In the genomic region with DNA sequence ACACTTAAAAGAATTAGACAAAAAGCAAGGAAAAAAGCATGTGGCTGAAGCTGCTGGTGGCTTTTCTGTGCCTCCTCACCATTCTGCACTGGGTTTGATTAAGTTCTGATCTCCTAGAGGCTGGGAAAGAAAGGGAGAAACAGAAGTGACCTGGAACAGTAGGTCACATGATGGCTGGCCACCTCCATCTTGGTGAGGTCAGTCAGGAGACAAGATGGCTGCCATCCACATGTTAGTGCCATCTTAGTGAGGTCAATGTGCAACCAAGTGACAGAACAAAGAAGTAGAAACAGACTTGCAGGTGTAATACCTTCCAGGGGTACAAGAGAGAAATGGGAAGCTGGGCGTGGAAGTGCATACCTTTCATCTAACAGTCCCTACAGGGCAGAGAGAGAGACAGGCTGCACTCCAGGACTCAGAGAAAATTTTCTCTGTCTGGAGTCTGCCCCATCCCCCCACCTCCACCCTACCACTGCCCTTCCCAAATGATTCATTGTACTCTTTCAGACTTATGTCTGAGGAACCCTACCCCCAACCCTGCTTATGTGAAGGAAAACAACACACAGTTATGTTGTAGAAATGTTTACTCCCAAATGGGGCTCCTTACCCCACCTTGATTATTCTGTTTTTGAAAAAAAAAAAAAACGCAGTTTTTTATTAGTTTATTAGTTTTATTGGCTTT, we compare ENCODE assay signal across 9 mouse cellular contexts.
A peak's percentile ranks its signal among the peaks of the same experiment; 100 is the strongest.
DNase-seq lines count a peak whose midpoint lies in the region; ATAC-seq lines count a peak whose summit lies in the region.
"Had no signal": no experiment of that assay in that cellular context is flagged by ENCODE, and none has a peak within 500 bp of the region (broad histone marks: within the 10 kb centered on the region; RNA-seq: fewer than 3 reads in every experiment).

No protein-coding gene starts in this region.

- H3K4me2 ChIP-seq in hindbrain, embryonic 14.5 days (replicated peaks), result no peak overlapping the region
- no peak overlapping the region for H3K4me2 ChIP-seq in neural tube, embryonic 12.5 days (replicated peaks)

- 84% methylated on average over 2 of the region's 2 CpGs for WGBS in hindbrain, embryonic 14.5 days
- 87% methylated on average over 2 of the region's 2 CpGs for WGBS in neural tube, embryonic 12.5 days
- WGBS in heart, embryonic 10.5 days, result 80% methylated on average over 2 of the region's 2 CpGs

- H3K36me3 ChIP-seq in hindbrain, embryonic 14.5 days (replicated peaks; ENCODE audit: control insufficient read depth, insufficient read depth), result no peaks in the 10 kb centered on the region
- H3K36me3 ChIP-seq in neural tube, embryonic 12.5 days, result no peaks in the 10 kb centered on the region
- no peaks in the 10 kb centered on the region for H3K36me3 ChIP-seq in heart, embryonic 10.5 days

- H3K4me3 ChIP-seq in hindbrain, embryonic 14.5 days (replicated peaks; ENCODE audit: low read length), result no peak overlapping the region
- H3K4me3 ChIP-seq in neural tube, embryonic 12.5 days, result no peak overlapping the region
- H3K4me3 ChIP-seq in heart, embryonic 10.5 days, result no peak overlapping the region

- H3K9ac ChIP-seq in hindbrain, embryonic 14.5 days, result no peak overlapping the region
- H3K9ac ChIP-seq in neural tube, embryonic 12.5 days, result no peak overlapping the region

- H3K4me1 ChIP-seq in hindbrain, embryonic 14.5 days (replicated peaks; ENCODE audit: control insufficient read depth, insufficient read depth, low read length), result no peaks in the 10 kb centered on the region
- H3K4me1 ChIP-seq in neural tube, embryonic 12.5 days, result no peaks in the 10 kb centered on the region
- no peaks in the 10 kb centered on the region for H3K4me1 ChIP-seq in heart, embryonic 10.5 days

- no peaks in the 10 kb centered on the region for H3K27me3 ChIP-seq in hindbrain, embryonic 14.5 days (ENCODE audit: control insufficient read depth, insufficient read depth, low read length)
- no peaks in the 10 kb centered on the region for H3K27me3 ChIP-seq in neural tube, embryonic 12.5 days (replicated peaks)
- H3K27me3 ChIP-seq in heart, embryonic 10.5 days (ENCODE audit: insufficient read depth, poor library complexity, severe bottlenecking), result no peaks in the 10 kb centered on the region

- H3K9me3 ChIP-seq in hindbrain, embryonic 14.5 days (ENCODE audit: control insufficient read depth, low read length), result no peaks in the 10 kb centered on the region
- no peaks in the 10 kb centered on the region for H3K9me3 ChIP-seq in neural tube, embryonic 12.5 days
- no peaks in the 10 kb centered on the region for H3K9me3 ChIP-seq in heart, embryonic 10.5 days

- H3K27ac ChIP-seq in hindbrain, embryonic 14.5 days, result no peak overlapping the region
- H3K27ac ChIP-seq in neural tube, embryonic 12.5 days, result no peak overlapping the region
- H3K27ac ChIP-seq in heart, embryonic 10.5 days, result no peak overlapping the region
- H3K27ac ChIP-seq: macrophage had no signal

- peak; percentile 40; the same call in 1 of the 2 replicates for ATAC-seq in hindbrain, embryonic 14.5 days (ENCODE audit: low FRiP score)
- ATAC-seq in neural tube, embryonic 12.5 days (ENCODE audit: low FRiP score, low read depth), result 0 out of 2 replicates have a peak, but pooled peaks have one; percentile 46

- DNase-seq in lung, adult 18-20 months, result peak; percentile 14 to 20
- DNase-seq in lung, postnatal 14 days, result no peak
- DNase-seq in R1 (ENCODE audit: low read depth, low spot score), result peak; percentile 84
- DNase-seq in hindbrain, embryonic 14.5 days (ENCODE audit: low spot score), result no peak
- DNase-seq in heart, embryonic 10.5 days (ENCODE audit: low spot score), result no peak
- DNase-seq in ovary, adult 18-20 months (ENCODE audit: low spot score), result no peak
- DNase-seq: adrenal gland, adult 8-10 months had no signal

Comparison
In these comparisons a context has a peak if more than half of its experiments do, and no peak if none do; other contexts are left out.
1. DNase-seq: peak in lung, adult 18-20 months (2 of 2) and R1 (single experiment); none in lung, postnatal 14 days (single experiment), hindbrain, embryonic 14.5 days (single experiment), heart, embryonic 10.5 days (single experiment) and ovary, adult 18-20 months (single experiment).